Mouse (Mus musculus): ENCODE data around the gene Rwdd3. TPM values are rescaled to one million over a fixed set of nuclear protein-coding genes. Genes with fewer than 3 reads are reported as not detected.

Gene Rwdd3
- polyA plus RNA-seq, 2 experiments: 1.1 to 1.3 TPM

- Histone ChIP-seq H3K36me3 (replicated peaks; ENCODE audit: control insufficient read depth, insufficient read depth, low read depth) (no peaks in the 10 kb centered on the region), H3K9me3 (ENCODE audit: control insufficient read depth, low read length) (no peaks in the 10 kb centered on the region), H3K4me1 (replicated peaks; ENCODE audit: control insufficient read depth in 2 of 2, insufficient read depth in 2 of 2, low read length in 1 of 2) (peaks cover 0 to 7% of the 10 kb centered on the region in 2 experiments; a peak in 3 of 4 replicates), H3K27me3 (ENCODE audit: control insufficient read depth, insufficient read depth, low read length) (no peaks in the 10 kb centered on the region), H3K9ac (replicated peaks) (no peak overlapping the region), H3K4me2 (ENCODE audit: low read depth) (no peak overlapping the region), H3K4me3 (ENCODE audit: insufficient read depth in 1 of 2, low read depth in 2 of 2, low read length in 2 of 2) (no peak overlapping the region), H3K27ac (no peak overlapping the region)
- TF ChIP-seq EP300 (IDR thresholded peaks at IDR 0.05; ENCODE audit: low read depth) (no peak), CTCF (IDR thresholded peaks at IDR 0.05; ENCODE audit: low read depth) (no peak)
- WGBS (ENCODE audit: insufficient replicate concordance): 80% methylated on average over 3 of the region's 3 CpGs
- ATAC-seq (ENCODE audit: insufficient read depth) (no peak), DNase-seq (ENCODE audit: low read depth in 3 of 3, low spot score in 3 of 3) (no peak)
These were observed 15.4 kb upstream of the Rwdd3 start for GRCm38 (mm10) chr3:121186925-121187324.

- Histone ChIP-seq H3K4me2 (ENCODE audit: low read depth) (no peak overlapping the region), H3K27me3 (ENCODE audit: control insufficient read depth, insufficient read depth, low read length) (no peaks in the 10 kb centered on the region), H3K4me3 (ENCODE audit: insufficient read depth in 1 of 2, low read depth in 2 of 2, low read length in 2 of 2) (no peak overlapping the region), H3K9ac (replicated peaks) (no peak overlapping the region), H3K27ac (no peak overlapping the region), H3K9me3 (ENCODE audit: control insufficient read depth, low read length) (no peaks in the 10 kb centered on the region), H3K4me1 (replicated peaks; ENCODE audit: control insufficient read depth in 2 of 2, insufficient read depth in 2 of 2, low read length in 1 of 2) (peaks cover 0 to 7% of the 10 kb centered on the region in 2 experiments; a peak in 3 of 4 replicates), H3K36me3 (replicated peaks; ENCODE audit: control insufficient read depth, insufficient read depth, low read depth) (no peaks in the 10 kb centered on the region)
- no peak for TF ChIP-seq CTCF (IDR thresholded peaks at IDR 0.05; ENCODE audit: low read depth)
- TF ChIP-seq EP300 (IDR thresholded peaks at IDR 0.05; ENCODE audit: low read depth): no peak
- ATAC-seq (ENCODE audit: insufficient read depth) (no peak), DNase-seq (ENCODE audit: low read depth in 3 of 3, low spot score in 3 of 3) (no peak)
- 77% methylated on average over 3 of the region's 3 CpGs for WGBS (ENCODE audit: insufficient replicate concordance)
These were observed 13.7 kb upstream of the Rwdd3 start for GRCm38 (mm10) chr3:121185197-121185596.

- ATAC-seq (ENCODE audit: insufficient read depth): no peak
- Histone ChIP-seq H3K9me3 (ENCODE audit: control insufficient read depth, low read length) (no peaks in the 10 kb centered on the region), H3K27ac (no peak overlapping the region), H3K4me3 (ENCODE audit: insufficient read depth in 1 of 2, low read depth in 2 of 2, low read length in 2 of 2) (no peak overlapping the region), H3K4me2 (ENCODE audit: low read depth) (no peak overlapping the region), H3K9ac (replicated peaks) (no peak overlapping the region), H3K27me3 (ENCODE audit: control insufficient read depth, insufficient read depth, low read length) (no peaks in the 10 kb centered on the region), H3K36me3 (replicated peaks; ENCODE audit: control insufficient read depth, insufficient read depth, low read depth) (no peaks in the 10 kb centered on the region), H3K4me1 (replicated peaks; ENCODE audit: control insufficient read depth in 2 of 2, insufficient read depth in 2 of 2, low read length in 1 of 2) (peaks cover 13 to 14% of the 10 kb centered on the region in 2 experiments)
- TF ChIP-seq CTCF (IDR thresholded peaks at IDR 0.05; ENCODE audit: low read depth) (no peak), EP300 (IDR thresholded peaks at IDR 0.05; ENCODE audit: low read depth) (no peak)
- WGBS (ENCODE audit: insufficient replicate concordance): 84% methylated on average over 1 of the region's 1 CpGs
- DNase-seq (ENCODE audit: low read depth in 3 of 3, low spot score in 3 of 3): no peak
These were observed 4.5 kb upstream of the Rwdd3 start for GRCm38 (mm10) chr3:121176011-121176410.

GRCm38 (mm10) chr3:121174248-121174945, 2.9 kb upstream of the Rwdd3 start:
- Histone ChIP-seq H3K4me2 (ENCODE audit: low read depth) (no peak overlapping the region), H3K4me1 (replicated peaks; ENCODE audit: control insufficient read depth in 2 of 2, insufficient read depth in 2 of 2, low read length in 1 of 2) (peaks cover 27% of the 10 kb centered on the region in 2 experiments), H3K4me3 (ENCODE audit: insufficient read depth in 1 of 2, low read depth in 2 of 2, low read length in 2 of 2) (no peak overlapping the region), H3K9me3 (ENCODE audit: control insufficient read depth, low read length) (no peaks in the 10 kb centered on the region), H3K36me3 (replicated peaks; ENCODE audit: control insufficient read depth, insufficient read depth, low read depth) (no peaks in the 10 kb centered on the region), H3K9ac (replicated peaks) (no peak overlapping the region), H3K27ac (no peak overlapping the region), H3K27me3 (ENCODE audit: control insufficient read depth, insufficient read depth, low read length) (no peaks in the 10 kb centered on the region)
- TF ChIP-seq CTCF (IDR thresholded peaks at IDR 0.05; ENCODE audit: low read depth): no peak
- TF ChIP-seq EP300 (IDR thresholded peaks at IDR 0.05; ENCODE audit: low read depth): no peak
- no peak for ATAC-seq (ENCODE audit: insufficient read depth)
- 24% methylated on average over 9 of the region's 9 CpGs for WGBS (ENCODE audit: insufficient replicate concordance)
- no peak for DNase-seq (ENCODE audit: low read depth in 3 of 3, low spot score in 3 of 3)

GRCm38 (mm10) chr3:121172718-121173117, 1.2 kb upstream of the Rwdd3 start:
- Histone ChIP-seq H3K9me3 (ENCODE audit: control insufficient read depth, low read length) (no peaks in the 10 kb centered on the region), H3K4me2 (ENCODE audit: low read depth) (no peak overlapping the region), H3K27ac (no peak overlapping the region), H3K9ac (replicated peaks) (no peak overlapping the region), H3K36me3 (replicated peaks; ENCODE audit: control insufficient read depth, insufficient read depth, low read depth) (no peaks in the 10 kb centered on the region), H3K4me3 (ENCODE audit: insufficient read depth in 1 of 2, low read depth in 2 of 2, low read length in 2 of 2) (no peak overlapping the region), H3K27me3 (ENCODE audit: control insufficient read depth, insufficient read depth, low read length) (no peaks in the 10 kb centered on the region), H3K4me1 (replicated peaks; ENCODE audit: control insufficient read depth in 2 of 2, insufficient read depth in 2 of 2, low read length in 1 of 2) (peaks cover 27 to 30% of the 10 kb centered on the region in 2 experiments)
- TF ChIP-seq EP300 (IDR thresholded peaks at IDR 0.05; ENCODE audit: low read depth) (no peak), CTCF (IDR thresholded peaks at IDR 0.05; ENCODE audit: low read depth) (no peak)
- no peak for ATAC-seq (ENCODE audit: insufficient read depth)
- DNase-seq (ENCODE audit: low read depth in 3 of 3, low spot score in 3 of 3): no peak
- WGBS (ENCODE audit: insufficient replicate concordance): 77% methylated on average over 2 of the region's 2 CpGs
